Mouse (Mus musculus): ENCODE measurements at regions not wholly inside any gene's neighbourhood (a gene's known extent, or its start where the extent isn't known, plus 50 kb on each side); places are given as distances from the start of the nearest gene placed in this dataset.

- H3K27ac ChIP-seq = no peak overlapping the region
- no peaks in the 10 kb centered on the region for H3K9me3 ChIP-seq
- no peak overlapping the region for H3K9ac ChIP-seq
- ATAC-seq (ENCODE audit: low FRiP score) = no peak
- H3K27me3 ChIP-seq = no peaks in the 10 kb centered on the region
- H3K4me2 ChIP-seq = no peak overlapping the region
- H3K36me3 ChIP-seq = no peaks in the 10 kb centered on the region
- H3K4me3 ChIP-seq = no peak overlapping the region
- WGBS = 73% methylated on average over 2 of the region's 2 CpGs
- peaks cover 8% of the 10 kb centered on the region for H3K4me1 ChIP-seq (replicated peaks)
Observed at GRCm38 (mm10) chr1:77713001-77713400, 198.1 kb upstream of the Epha4 start.

GRCm38 (mm10) chr1:77708202-77709020 is 193.5 kb upstream of the Epha4 start:
- ATAC-seq (ENCODE audit: low FRiP score) = peak; percentile 63
- H3K27ac ChIP-seq = peak overlapping the region; percentile 81
- no peaks in the 10 kb centered on the region for H3K9me3 ChIP-seq
- H3K4me2 ChIP-seq = no peak overlapping the region
- no peaks in the 10 kb centered on the region for H3K36me3 ChIP-seq
- 55% methylated on average over 14 of the region's 14 CpGs for WGBS
- H3K27me3 ChIP-seq = no peaks in the 10 kb centered on the region
- no peak overlapping the region for H3K4me3 ChIP-seq
- peaks cover 9% of the 10 kb centered on the region for H3K4me1 ChIP-seq (replicated peaks)
- no peak overlapping the region for H3K9ac ChIP-seq

- H3K36me3 ChIP-seq = no peaks in the 10 kb centered on the region
- H3K27ac ChIP-seq = no peak overlapping the region
- no peak overlapping the region for H3K4me3 ChIP-seq
- no peaks in the 10 kb centered on the region for H3K27me3 ChIP-seq
- WGBS = 89% methylated on average over 3 of the region's 3 CpGs
- no peak overlapping the region for H3K4me2 ChIP-seq
- H3K9me3 ChIP-seq = no peaks in the 10 kb centered on the region
- no peak overlapping the region for H3K9ac ChIP-seq
- H3K4me1 ChIP-seq (replicated peaks) = no peaks in the 10 kb centered on the region
- no peak for ATAC-seq (ENCODE audit: low FRiP score)
Observed at GRCm38 (mm10) chr1:77695228-77696018, 180.5 kb upstream of the Epha4 start.

GRCm38 (mm10) chr1:77663345-77663744 is 148.5 kb upstream of the Epha4 start:
- Histone ChIP-seq H3K9me3 (no peaks in the 10 kb centered on the region), H3K4me1 (replicated peaks) (no peaks in the 10 kb centered on the region), H3K4me2 (no peak overlapping the region), H3K36me3 (no peaks in the 10 kb centered on the region), H3K27me3 (no peaks in the 10 kb centered on the region), H3K9ac (no peak overlapping the region), H3K4me3 (no peak overlapping the region), H3K27ac (no peak overlapping the region)
- ATAC-seq (ENCODE audit: low FRiP score) = no peak
- 86% methylated on average over 7 of the region's 7 CpGs for WGBS

- Histone ChIP-seq H3K27ac (no peak overlapping the region), H3K4me1 (replicated peaks) (no peaks in the 10 kb centered on the region), H3K36me3 (no peaks in the 10 kb centered on the region), H3K9me3 (no peaks in the 10 kb centered on the region), H3K4me3 (no peak overlapping the region), H3K4me2 (no peak overlapping the region), H3K9ac (no peak overlapping the region), H3K27me3 (no peaks in the 10 kb centered on the region)
- no peak for ATAC-seq (ENCODE audit: low FRiP score)
Observed at GRCm38 (mm10) chr1:77660436-77660835, 145.5 kb upstream of the Epha4 start.

GRCm38 (mm10) chr1:77637025-77637424 is 122.1 kb upstream of the Epha4 start:
- no peak for ATAC-seq (ENCODE audit: low FRiP score)
- H3K9me3 ChIP-seq = no peaks in the 10 kb centered on the region
- no peaks in the 10 kb centered on the region for H3K36me3 ChIP-seq
- H3K27ac ChIP-seq = no peak overlapping the region
- H3K27me3 ChIP-seq = no peaks in the 10 kb centered on the region
- no peak overlapping the region for H3K4me2 ChIP-seq
- H3K4me3 ChIP-seq = no peak overlapping the region
- H3K9ac ChIP-seq = no peak overlapping the region
- H3K4me1 ChIP-seq (replicated peaks) = peaks cover 4% of the 10 kb centered on the region; the same call in 1 of the 2 replicates
- WGBS = 90% methylated on average over 3 of the region's 3 CpGs

- Histone ChIP-seq H3K9ac (no peak overlapping the region), H3K27me3 (peaks cover 4% of the 10 kb centered on the region; the same call in 1 of the 2 replicates), H3K4me2 (no peak overlapping the region), H3K36me3 (no peaks in the 10 kb centered on the region), H3K27ac (peak overlapping the region; percentile 62; the same call in 1 of the 2 replicates), H3K4me1 (replicated peaks) (peaks cover 9% of the 10 kb centered on the region), H3K4me3 (no peak overlapping the region), H3K9me3 (no peaks in the 10 kb centered on the region)
- 18% methylated on average over 9 of the region's 9 CpGs for whole genome bisulfite sequencing
- ATAC-seq (ENCODE audit: low FRiP score) = peak; percentile 89
Observed at GRCm38 (mm10) chr1:77629496-77630281, 114.8 kb upstream of the Epha4 start.

- no peak overlapping the region for H3K4me3 ChIP-seq
- no peak overlapping the region for H3K4me2 ChIP-seq
- no peak for ATAC-seq (ENCODE audit: low FRiP score)
- no peaks in the 10 kb centered on the region for H3K9me3 ChIP-seq
- H3K27me3 ChIP-seq = peaks cover 6% of the 10 kb centered on the region; the same call in 1 of the 2 replicates
- 18% methylated on average over 4 of the region's 4 CpGs for whole genome bisulfite sequencing
- no peak overlapping the region for H3K27ac ChIP-seq
- H3K9ac ChIP-seq = no peak overlapping the region
- no peaks in the 10 kb centered on the region for H3K36me3 ChIP-seq
- peaks cover 9% of the 10 kb centered on the region for H3K4me1 ChIP-seq (replicated peaks)
Observed at GRCm38 (mm10) chr1:77628861-77629260, 114.0 kb upstream of the Epha4 start.

- H3K9me3 ChIP-seq = no peaks in the 10 kb centered on the region
- H3K4me1 ChIP-seq (replicated peaks) = 0 out of 2 replicates have a peak, but pooled peaks cover 3% of the 10 kb centered on the region
- no peaks in the 10 kb centered on the region for H3K36me3 ChIP-seq
- 0 out of 2 replicates have a peak, but pooled peaks cover 9% of the 10 kb centered on the region for H3K27me3 ChIP-seq
- whole genome bisulfite sequencing = 35% methylated on average over 8 of the region's 8 CpGs
- H3K9ac ChIP-seq = no peak overlapping the region
- H3K4me2 ChIP-seq = no peak overlapping the region
- no peak for ATAC-seq (ENCODE audit: low FRiP score)
- H3K4me3 ChIP-seq = no peak overlapping the region
- no peak overlapping the region for H3K27ac ChIP-seq
Observed at GRCm38 (mm10) chr1:77617490-77617889, 102.6 kb upstream of the Epha4 start.

- Histone ChIP-seq H3K27ac (no peak overlapping the region), H3K4me2 (no peak overlapping the region), H3K4me1 (replicated peaks) (0 out of 2 replicates have a peak, but pooled peaks cover 7% of the 10 kb centered on the region), H3K27me3 (no peaks in the 10 kb centered on the region), H3K9me3 (no peaks in the 10 kb centered on the region), H3K9ac (no peak overlapping the region), H3K4me3 (no peak overlapping the region), H3K36me3 (no peaks in the 10 kb centered on the region)
- ATAC-seq (ENCODE audit: low FRiP score) = no peak
- 60% methylated on average over 5 of the region's 5 CpGs for WGBS
Observed at GRCm38 (mm10) chr1:77600509-77600908, 85.6 kb upstream of the Epha4 start.

- ATAC-seq (ENCODE audit: low FRiP score) = no peak
- Histone ChIP-seq H3K4me3 (no peak overlapping the region), H3K9ac (no peak overlapping the region), H3K27ac (0 out of 2 replicates have a peak overlapping the region, but pooled peaks have one; percentile 9), H3K4me2 (no peak overlapping the region), H3K27me3 (0 out of 2 replicates have a peak, but pooled peaks cover 3% of the 10 kb centered on the region), H3K9me3 (no peaks in the 10 kb centered on the region), H3K4me1 (replicated peaks) (peaks cover 9% of the 10 kb centered on the region), H3K36me3 (no peaks in the 10 kb centered on the region)
- 56% methylated on average over 4 of the region's 4 CpGs for WGBS
Observed at GRCm38 (mm10) chr1:77592649-77593048, 77.8 kb upstream of the Epha4 start.

- Histone ChIP-seq H3K27ac (no peak overlapping the region), H3K36me3 (no peaks in the 10 kb centered on the region), H3K9me3 (no peaks in the 10 kb centered on the region), H3K4me1 (replicated peaks) (peaks cover 9% of the 10 kb centered on the region), H3K4me2 (no peak overlapping the region), H3K27me3 (0 out of 2 replicates have a peak, but pooled peaks cover 3% of the 10 kb centered on the region), H3K9ac (no peak overlapping the region), H3K4me3 (no peak overlapping the region)
- WGBS = 44% methylated on average over 7 of the region's 7 CpGs
- ATAC-seq (ENCODE audit: low FRiP score) = no peak
Observed at GRCm38 (mm10) chr1:77592248-77592647, 77.4 kb upstream of the Epha4 start.

All from hindbrain, embryonic 13.5 days (tissue).